Mouse (Mus musculus): Measurements from ENCODE around the gene Ipo11. TPM values are rescaled to one million over a fixed set of nuclear protein-coding genes. Genes with fewer than 3 reads are reported as not detected.
"Not testable (repeated sequence)": the region's sequence is repeated elsewhere in the genome, so short reads cannot be mapped to it uniquely, and the experiment has no call there.

Gene Ipo11
- total RNA-seq, 4 experiments from 2014 or later, result 58.1 to 74.8 (median 63.8) TPM

- not testable (repeated sequence) for DNase-seq (ENCODE audit: low spot score in 2 of 2)
Observed at GRCm38 (mm10) chr13:106905154-106905553, 31.6 kb downstream of the Ipo11 start.

GRCm38 (mm10) chr13:106904637-106905036 lies 32.1 kb downstream of the Ipo11 start:
- DNase-seq (ENCODE audit: low spot score in 2 of 2), result no peak

DNA sequence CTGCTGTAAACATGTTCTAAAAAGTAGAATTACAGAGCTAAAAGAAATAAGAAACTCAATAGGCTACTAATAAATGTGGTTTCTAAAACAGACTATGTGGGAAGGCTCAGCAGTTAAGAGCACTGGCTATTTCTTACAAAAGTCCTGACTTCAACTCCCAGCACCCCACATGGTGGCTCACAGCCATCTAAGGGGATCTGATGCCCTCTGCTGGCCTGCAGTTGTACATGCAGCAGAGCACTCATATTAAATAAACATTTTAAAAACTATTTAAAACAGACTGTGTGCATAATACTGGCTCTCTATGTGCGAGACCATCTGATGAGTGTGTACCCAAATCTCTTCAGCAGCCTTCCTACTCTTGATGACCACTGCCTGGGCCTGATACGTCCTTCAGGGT lies 42.5 kb downstream of the Ipo11 start:
- no peak for DNase-seq (ENCODE audit: low spot score in 2 of 2)

- no peak for DNase-seq (ENCODE audit: low spot score in 2 of 2)
Observed at GRCm38 (mm10) chr13:106893701-106894100, 43.1 kb downstream of the Ipo11 start.

GRCm38 (mm10) chr13:106893196-106893595 lies 43.6 kb downstream of the Ipo11 start:
- DNase-seq (ENCODE audit: low spot score in 2 of 2), result no peak

DNA sequence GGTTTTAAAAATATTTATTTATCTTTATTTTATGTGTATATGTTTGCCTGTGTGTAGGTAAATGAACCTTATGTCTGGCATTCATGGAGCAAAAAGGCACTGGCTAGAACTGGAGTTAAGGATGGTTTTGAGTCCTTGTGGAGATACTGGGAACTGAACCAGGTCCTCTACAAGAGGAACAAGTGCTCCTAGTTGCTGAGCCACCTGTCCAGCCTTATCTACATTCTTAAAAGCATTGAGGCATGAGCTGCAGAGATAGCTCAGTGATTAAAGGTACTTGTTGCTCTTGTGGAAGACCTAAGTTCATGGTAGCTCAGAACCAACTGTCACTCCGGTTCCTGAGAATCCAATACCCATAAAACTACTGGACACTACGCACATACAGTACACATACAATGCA lies 49.4 kb downstream of the Ipo11 start:
- no peak for DNase-seq (ENCODE audit: low spot score in 2 of 2)

- DNase-seq (ENCODE audit: low spot score in 2 of 2), result no peak
Observed at GRCm38 (mm10) chr13:106884249-106884648, 52.5 kb downstream of the Ipo11 start.

GRCm38 (mm10) chr13:106876278-106876677 lies 60.5 kb downstream of the Ipo11 start:
- DNase-seq (ENCODE audit: low spot score in 2 of 2), result no peak

DNA sequence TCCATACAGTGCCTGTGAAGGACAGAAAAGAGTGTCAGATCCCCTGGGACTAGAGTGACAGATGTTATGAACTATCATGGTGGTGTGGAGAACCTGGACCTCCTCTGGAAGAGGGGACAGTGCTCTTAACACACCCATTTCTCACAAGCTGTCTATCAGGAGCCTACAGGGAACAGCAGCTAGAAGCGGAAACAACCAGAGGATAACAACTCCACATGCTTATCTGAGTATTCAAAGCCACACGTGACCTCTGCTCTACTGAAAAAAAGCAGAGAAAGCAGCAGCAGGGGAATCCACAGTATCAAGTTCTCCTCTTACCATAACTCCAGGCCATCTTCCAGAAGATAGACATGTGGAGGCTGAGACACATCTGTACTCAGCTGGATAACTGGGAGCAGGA lies 71.2 kb downstream of the Ipo11 start:
- DNase-seq (ENCODE audit: low spot score in 2 of 2), result no peak

DNA sequence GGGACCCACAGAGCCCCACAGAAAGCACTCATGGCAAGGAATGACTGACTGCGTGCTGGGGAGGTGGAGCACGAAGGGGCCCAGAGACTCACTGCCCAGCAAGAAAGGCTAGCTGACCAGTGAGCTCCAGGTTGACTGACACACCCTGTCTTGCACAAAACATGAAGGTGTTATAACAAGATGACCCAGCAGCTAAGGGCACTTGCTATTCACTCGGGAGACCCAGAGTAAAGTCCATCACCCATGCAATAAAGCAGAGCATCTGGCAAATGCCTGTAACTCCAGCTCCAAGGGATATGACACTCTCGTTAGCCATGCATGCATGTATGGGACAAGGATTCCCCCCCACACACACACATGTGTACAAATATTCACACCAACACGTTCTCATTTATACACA lies 78.0 kb downstream of the Ipo11 start:
- no peak for DNase-seq (ENCODE audit: low spot score in 2 of 2)

DNA sequence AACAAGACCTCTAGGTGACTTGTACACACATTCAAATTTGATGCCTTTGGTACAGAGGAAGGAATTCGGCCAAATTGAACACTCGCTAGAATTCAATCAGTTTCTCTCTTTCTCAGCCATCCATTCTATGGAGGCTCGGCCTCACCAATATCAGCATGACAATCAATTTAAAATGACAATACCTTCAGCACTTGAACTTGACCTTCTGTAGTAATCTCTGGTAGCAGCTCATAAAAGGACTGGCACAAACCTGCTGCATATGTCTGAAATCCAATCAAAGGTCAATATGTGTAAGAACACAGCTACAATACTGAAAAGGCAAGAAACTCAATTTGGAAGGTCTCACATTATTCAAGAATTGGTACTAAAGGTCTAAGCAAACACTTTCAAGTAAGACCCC lies 80.2 kb downstream of the Ipo11 start:
- no peak for DNase-seq (ENCODE audit: low spot score in 2 of 2)

DNA sequence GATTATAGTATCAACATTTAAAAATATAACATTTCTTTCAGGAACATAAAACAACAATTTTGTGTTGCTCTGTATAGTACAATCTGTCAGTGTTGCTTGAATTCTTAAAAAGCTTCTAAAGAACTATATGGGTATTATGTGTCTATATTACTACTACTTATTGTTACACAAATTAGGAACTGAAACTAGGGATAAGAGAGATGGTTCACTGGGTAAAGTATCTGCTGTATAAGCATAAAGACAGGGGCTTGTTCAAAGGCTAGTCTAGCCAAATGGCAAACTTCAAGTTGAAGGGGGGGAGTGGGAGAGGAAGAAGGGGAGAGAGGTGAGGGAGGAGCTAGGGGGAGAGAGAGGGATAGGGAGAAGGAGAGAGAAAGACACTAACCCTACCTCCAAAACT lies 89.2 kb downstream of the Ipo11 start:
- no peak for DNase-seq (ENCODE audit: low spot score in 2 of 2)

- no peak for DNase-seq (ENCODE audit: low spot score in 2 of 2)
Observed at GRCm38 (mm10) chr13:106844928-106845327, 91.8 kb downstream of the Ipo11 start.

GRCm38 (mm10) chr13:106842542-106842941 lies 94.2 kb downstream of the Ipo11 start:
- DNase-seq (ENCODE audit: low spot score in 2 of 2), result no peak

GRCm38 (mm10) chr13:106838778-106839177 lies 98.0 kb downstream of the Ipo11 start:
- no peak for DNase-seq (ENCODE audit: low spot score in 2 of 2)

- DNase-seq (ENCODE audit: low spot score in 2 of 2), result no peak
Observed at GRCm38 (mm10) chr13:106836527-106836879, 100.3 kb downstream of the Ipo11 start.

DNA sequence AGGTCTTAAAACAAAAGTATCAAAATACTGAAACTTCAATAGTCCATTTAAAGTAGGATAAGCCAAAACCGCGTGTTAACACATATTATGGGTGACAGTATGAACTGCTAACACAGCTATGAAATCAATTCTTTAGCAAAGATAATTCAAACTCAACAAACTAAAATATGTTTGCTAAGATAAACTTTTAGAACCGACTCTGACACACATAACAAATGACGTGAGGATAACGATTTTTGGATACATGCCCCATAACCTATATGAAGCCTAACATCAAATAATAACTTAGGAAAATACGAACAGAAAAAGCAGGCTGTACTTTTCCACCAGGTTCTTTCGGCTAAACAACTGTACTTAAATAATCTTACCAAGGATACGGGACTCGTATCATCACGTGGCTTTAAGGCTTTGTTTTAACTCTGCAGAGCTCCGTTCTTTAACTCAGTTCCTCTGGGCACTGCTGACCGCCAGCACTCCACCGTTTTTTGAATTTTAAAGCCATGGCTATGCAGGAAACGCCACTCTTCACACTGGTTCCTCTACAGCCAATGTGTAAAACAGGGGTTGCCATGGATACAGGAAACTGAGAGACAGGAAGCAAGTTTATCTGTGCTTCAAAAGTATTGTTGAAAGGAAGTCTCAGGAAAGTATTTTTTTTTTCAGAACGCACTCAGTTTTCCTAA lies 100.8 kb downstream of the Ipo11 start:
- no peak for DNase-seq (ENCODE audit: low spot score in 2 of 2)

DNA sequence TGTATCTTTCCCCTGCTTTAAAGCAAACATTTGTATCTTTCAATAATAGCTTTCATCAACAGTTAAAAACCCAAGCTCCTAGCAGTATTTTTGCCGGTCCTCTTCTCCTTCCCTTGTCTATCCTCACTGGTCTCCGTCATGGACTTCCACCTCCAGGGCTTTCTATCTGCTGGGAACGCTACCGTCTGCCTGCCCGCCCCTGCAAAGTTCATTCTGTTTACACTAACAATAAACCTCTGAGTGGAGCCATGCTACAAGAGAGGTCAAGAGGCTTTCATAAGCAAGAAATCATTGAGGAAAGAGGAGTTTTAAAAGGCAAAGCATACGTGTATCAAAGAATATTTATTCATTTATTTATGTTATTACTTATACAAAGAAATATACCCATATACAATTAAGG lies 106.7 kb downstream of the Ipo11 start:
- no peak for DNase-seq (ENCODE audit: low spot score in 2 of 2)

DNA sequence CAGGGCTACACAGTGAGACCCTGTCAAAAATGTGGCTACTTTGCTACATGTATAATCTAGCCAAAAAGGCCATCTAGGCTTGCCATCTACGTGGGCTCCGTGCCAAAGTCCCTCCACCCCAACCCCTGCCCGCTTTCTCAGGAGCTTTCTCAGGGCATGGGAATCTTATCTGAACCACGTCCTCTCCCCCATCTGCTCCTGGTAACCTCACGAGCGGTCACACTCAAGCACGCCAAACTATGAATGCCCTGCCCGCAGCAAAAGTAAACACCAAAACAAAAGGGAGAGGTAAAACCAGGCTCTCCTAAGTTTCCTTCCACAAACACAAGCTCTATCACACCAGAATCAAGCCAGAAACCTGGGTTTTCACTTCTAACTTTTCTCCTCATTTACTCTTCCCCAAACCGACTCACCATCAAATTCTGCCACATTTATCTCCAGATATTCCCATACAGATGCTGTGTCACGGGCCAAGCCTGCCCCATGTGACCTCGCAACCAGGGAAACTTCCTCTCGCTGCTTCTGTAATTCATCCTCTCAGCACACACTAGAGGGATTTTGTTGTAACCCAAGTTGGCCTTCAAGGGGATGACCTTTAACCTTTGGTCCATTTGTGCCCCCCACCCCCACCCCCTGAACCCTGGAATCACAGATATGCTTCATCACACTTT lies 107.3 kb downstream of the Ipo11 start:
- DNase-seq (ENCODE audit: low spot score in 2 of 2), result no peak

DNA sequence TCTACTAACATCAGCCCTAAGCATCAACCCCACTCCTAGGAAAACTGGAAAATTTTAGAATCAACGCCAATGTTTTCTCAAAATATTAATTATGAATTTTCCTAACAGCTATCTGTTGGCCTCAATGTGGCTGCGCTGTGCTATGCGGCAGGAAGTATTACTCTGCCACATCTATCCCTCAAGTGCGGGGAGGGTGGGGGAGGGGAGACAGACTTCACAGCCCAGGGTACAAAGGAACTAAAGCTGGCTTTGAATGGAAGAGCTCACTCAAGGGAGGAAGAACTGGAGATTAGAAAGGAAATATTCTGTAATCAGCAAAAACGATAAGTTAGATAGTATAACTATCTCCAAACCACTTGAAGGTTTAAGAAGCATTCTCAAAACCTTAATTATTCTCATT lies 111.1 kb downstream of the Ipo11 start:
- no peak for DNase-seq (ENCODE audit: low spot score in 2 of 2)

- no peak for DNase-seq (ENCODE audit: low spot score in 2 of 2)
Observed at GRCm38 (mm10) chr13:106823875-106824191, 112.9 kb downstream of the Ipo11 start.

DNA sequence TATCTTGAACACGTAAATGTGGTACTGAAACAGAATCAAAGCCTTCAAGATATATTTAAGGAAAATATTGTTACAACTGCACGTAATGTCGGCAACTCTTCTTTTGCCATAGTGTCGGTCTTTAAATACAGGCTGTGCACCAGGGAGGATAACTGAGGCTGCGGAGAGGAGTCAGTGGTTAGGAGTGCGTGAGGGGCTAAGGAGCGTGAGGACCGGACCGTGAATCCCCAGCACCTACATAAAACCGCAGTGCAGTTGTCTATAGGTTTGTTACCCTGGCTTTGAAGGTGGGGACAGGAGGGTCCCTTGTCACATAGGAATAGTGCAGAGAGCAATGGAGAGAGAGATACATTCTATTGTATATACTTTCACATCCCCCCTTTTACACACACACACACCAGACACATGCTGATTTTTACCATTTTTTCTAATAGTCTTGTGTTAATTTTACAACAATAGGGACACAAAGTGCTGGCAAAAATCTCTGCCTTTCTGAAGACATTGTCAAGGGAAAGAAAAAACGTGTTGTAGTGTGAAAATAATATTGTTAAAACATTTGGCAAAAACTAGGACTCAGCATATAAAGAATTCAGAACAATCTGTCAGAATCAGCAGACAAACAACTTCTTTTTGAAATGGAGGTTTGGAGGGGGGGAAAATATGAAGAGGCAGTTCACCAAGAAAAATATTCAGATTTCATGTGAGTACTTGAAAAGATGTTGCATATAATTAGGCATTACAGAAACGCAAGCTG lies 113.5 kb downstream of the Ipo11 start:
- no peak for DNase-seq (ENCODE audit: low spot score in 2 of 2)

DNA sequence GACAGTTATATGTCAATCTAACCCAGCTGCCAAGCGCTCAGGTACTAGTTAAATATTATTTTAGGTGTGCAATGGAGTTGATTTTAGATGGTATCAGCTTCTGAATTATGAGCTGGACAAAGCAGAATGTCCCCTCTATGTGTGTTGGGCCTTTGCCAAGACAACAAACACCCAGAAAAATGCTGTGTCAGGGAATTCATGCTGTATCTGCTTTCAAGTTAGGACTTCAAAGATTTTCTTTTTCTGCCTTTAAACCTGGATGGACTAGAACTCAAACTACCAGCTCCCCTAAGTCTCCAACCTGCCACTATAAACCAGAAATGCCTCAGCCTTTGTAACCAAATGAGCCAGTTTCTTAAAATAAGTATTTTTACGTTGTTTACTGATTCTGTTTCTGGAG lies 116.6 kb downstream of the Ipo11 start:
- no peak for DNase-seq (ENCODE audit: low spot score in 2 of 2)
